Mouse (Mus musculus) midbrain, postnatal 0 days (tissue): ENCODE measurements around the gene Tspan14. TPM values are rescaled to one million over a fixed set of nuclear protein-coding genes. Genes with fewer than 3 reads are reported as not detected.

Experiments
- ATAC-seq: fragments of 200-750 bp; cut with Nextera tagmentation; 2 replicates; pipeline ENCODE4 v1.8.0; 2017; ENCODE audit warnings: moderate number of reproducible peaks, mild to moderate bottlenecking, moderate TSS enrichment, moderate library complexity; ENCODE audit not compliant: low FRiP score
- DNase-seq: peaks from one replicate; pipeline ENCODE4 v3.0.0-alpha.2; 2015; ENCODE audit warnings: low spot score
- H3K27ac ChIP-seq: fragments of 300-500 bp; sonication (generic); 2 replicates; pipeline ENCODE4 v1.5.1; 2014; ENCODE audit warnings: low read depth, mild to moderate bottlenecking, low read length, mixed read lengths
- H3K27me3 ChIP-seq: fragments of 300-500 bp; sonication (generic); 2 replicates; pipeline ENCODE4 v1.6.1; 2014; ENCODE audit warnings: low read length, control low read depth, mixed read lengths; ENCODE audit not compliant: insufficient read depth
- H3K36me3 ChIP-seq: fragments of 300-500 bp; sonication (generic); 2 replicates; pipeline ENCODE4 v1.6.1; 2014; ENCODE audit warnings: low read length, control low read depth, mixed read lengths; ENCODE audit not compliant: insufficient read depth
- H3K4me1 ChIP-seq: fragments of 300-500 bp; sonication (generic); 2 replicates; pipeline ENCODE4 v1.6.1; 2014; ENCODE audit warnings: mild to moderate bottlenecking, control low read depth, antibody characterized with exemption, low read length, mixed read lengths; ENCODE audit not compliant: insufficient read depth
- H3K4me2 ChIP-seq: fragments of 300-500 bp; sonication (generic); 2 replicates; pipeline ENCODE4 v1.6.1; 2014; ENCODE audit warnings: low read depth, mild to moderate bottlenecking, low read length, mixed read lengths; ENCODE audit not compliant: poor library complexity, severe bottlenecking
- H3K4me3 ChIP-seq: fragments of 300-500 bp; sonication (generic); 2 replicates; pipeline ENCODE4 v1.5.1; 2014; ENCODE audit warnings: low read depth, mild to moderate bottlenecking, low read length, moderate library complexity
- H3K9ac ChIP-seq: fragments of 300-500 bp; sonication (generic); replicated peaks from 2 replicates; pipeline ENCODE4 v1.6.1; 2014; ENCODE audit warnings: mild to moderate bottlenecking, low read length, moderate library complexity, mixed read lengths; ENCODE audit not compliant: poor library complexity, severe bottlenecking
- H3K9me3 ChIP-seq: fragments of 300-500 bp; sonication (generic); 2 replicates; pipeline ENCODE4 v1.6.1; 2016; ENCODE audit warnings: low read length, control low read depth
- CTCF ChIP-seq: IDR thresholded peaks from 2 replicates; pipeline ENCODE4 v1.5.1; 2016; ENCODE audit warnings: antibody characterized with exemption, mild to moderate bottlenecking
- WGBS: fragments of 180-500 bp; shearing (Covaris S2); extraction: QIAGEN DNeasy Blood & Tissue Kit; methylation state at CpG from one replicate; pipeline ENCODE4 v1.1.7; 2014; 5-methylcytosine and 5-hydroxymethylcytosine counted together
- polyA plus RNA-seq: library from polyadenylated mRNA; unstranded; fragments of >200 nt; fragmentation: Nextera tagmentation; extraction: Ambion mirVana; gene quantifications from 2 replicates; pipeline ENCODE4 v1.2.1, GENCODE M21; 2015
- total RNA-seq: library from RNA; depleted of rRNA; stranded (reverse); fragments of >200 nt; gene quantifications from 2 replicates; pipeline ENCODE4 v1.2.3, GENCODE M21; 2014

Gene Tspan14
- total and polyA plus RNA-seq, 2 experiments from 2014 or later, result 28.3 to 31.2 TPM

DNA sequence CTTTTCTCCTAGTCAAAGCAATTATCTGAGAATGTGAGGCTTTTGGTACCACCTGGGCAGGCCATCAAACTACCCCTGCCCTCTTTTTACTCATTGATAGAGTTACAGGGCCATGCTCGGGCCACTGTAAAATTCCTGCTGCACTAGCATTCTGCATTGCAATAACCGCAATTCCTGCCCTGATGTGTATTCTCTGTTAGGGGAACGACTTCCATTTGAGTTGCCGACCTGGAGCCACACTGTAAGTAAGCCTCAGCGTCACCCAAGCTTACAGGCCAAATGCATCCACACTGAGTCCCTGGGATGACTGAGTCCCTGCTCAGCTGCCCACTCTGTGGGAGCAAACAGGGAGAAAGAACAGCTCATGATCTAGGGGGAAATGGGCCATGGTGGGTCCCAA, 35.0 kb upstream of the Tspan14 start:
- H3K27me3 ChIP-seq, result no peaks in the 10 kb centered on the region
- no peaks in the 10 kb centered on the region for H3K9me3 ChIP-seq
- TF ChIP-seq CTCF, result no peak
- H3K9ac ChIP-seq, result no peak overlapping the region
- no peak overlapping the region for H3K27ac ChIP-seq
- 0 out of 2 replicates have a peak, but pooled peaks cover 3% of the 10 kb centered on the region for H3K4me1 ChIP-seq
- H3K4me2 ChIP-seq, result no peak overlapping the region
- no peak for ATAC-seq
- peaks cover 33% of the 10 kb centered on the region for H3K36me3 ChIP-seq
- no peak overlapping the region for H3K4me3 ChIP-seq
- WGBS, result 91% methylated on average over 5 of the region's 5 CpGs
- no peak for DNase-seq

DNA sequence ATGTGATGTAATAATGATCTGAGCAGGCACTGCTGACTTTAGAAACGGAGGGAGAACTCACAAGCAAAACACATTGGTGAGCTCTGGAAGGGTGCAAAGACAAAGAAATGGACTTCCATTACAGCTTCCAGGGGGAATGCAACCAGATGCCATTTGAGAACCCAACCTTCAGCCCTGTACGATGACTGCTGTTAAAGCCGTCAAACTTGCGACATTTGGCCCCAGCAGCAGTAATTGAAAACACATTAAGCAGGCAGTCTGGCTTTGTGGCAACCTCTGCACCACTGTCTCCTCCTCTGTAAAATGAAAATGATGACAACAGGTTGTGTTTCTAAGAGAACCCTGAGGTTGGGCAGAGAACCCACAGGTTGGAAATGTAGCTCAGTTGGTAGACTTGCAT, 34.2 kb upstream of the Tspan14 start:
- TF ChIP-seq CTCF, result no peak
- Histone ChIP-seq H3K9me3 (no peaks in the 10 kb centered on the region), H3K9ac (no peak overlapping the region), H3K36me3 (peaks cover 33% of the 10 kb centered on the region), H3K4me2 (no peak overlapping the region), H3K27ac (no peak overlapping the region), H3K27me3 (no peaks in the 10 kb centered on the region), H3K4me1 (0 out of 2 replicates have a peak, but pooled peaks cover 3% of the 10 kb centered on the region), H3K4me3 (no peak overlapping the region)
- DNase-seq (no peak), ATAC-seq (no peak)
- WGBS, result 86% methylated on average over 4 of the region's 4 CpGs

DNA sequence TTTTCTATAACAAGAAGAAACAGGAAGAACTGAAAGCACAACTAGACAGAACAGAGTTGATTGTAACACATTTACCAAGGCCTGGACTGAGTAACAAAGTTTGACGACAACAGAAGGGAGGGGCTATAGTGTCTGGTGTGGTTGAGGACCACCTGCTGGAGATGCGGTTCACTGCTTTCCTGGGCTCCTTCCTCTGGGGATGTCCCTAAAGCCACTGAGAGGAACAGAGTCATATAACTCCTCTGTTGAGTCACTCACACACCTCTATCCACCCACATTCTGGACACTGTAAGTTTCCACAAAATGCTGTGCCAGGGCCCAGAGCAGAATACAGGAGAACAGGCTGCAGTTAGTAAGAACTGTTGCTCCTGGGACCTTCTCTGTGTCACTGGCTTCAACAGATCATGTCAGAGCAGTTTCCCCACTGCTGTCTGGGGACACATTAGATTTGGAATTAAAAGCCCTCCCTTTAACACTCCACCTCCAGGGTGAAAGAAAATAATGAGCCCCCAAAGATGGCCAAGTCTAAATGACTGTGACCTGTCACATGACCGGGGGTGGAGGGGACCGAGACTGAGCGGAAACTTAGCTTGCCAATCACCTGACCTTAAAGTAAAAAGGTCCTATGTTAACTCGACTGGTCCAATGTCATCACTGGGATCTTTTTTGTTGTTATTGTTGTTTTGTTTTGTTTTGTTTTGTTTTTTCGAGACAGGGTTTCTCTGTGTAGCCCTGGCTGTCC, 33.5 kb upstream of the Tspan14 start:
- DNase-seq, result no peak
- H3K4me2 ChIP-seq, result no peak overlapping the region
- no peak for ATAC-seq
- WGBS, result 87% methylated on average over 7 of the region's 7 CpGs
- H3K4me1 ChIP-seq, result 0 out of 2 replicates have a peak, but pooled peaks cover 3% of the 10 kb centered on the region
- H3K27me3 ChIP-seq, result no peaks in the 10 kb centered on the region
- H3K27ac ChIP-seq, result no peak overlapping the region
- TF ChIP-seq CTCF, result no peak
- no peak overlapping the region for H3K9ac ChIP-seq
- H3K9me3 ChIP-seq, result no peaks in the 10 kb centered on the region
- peaks cover 33% of the 10 kb centered on the region for H3K36me3 ChIP-seq
- H3K4me3 ChIP-seq, result no peak overlapping the region

DNA sequence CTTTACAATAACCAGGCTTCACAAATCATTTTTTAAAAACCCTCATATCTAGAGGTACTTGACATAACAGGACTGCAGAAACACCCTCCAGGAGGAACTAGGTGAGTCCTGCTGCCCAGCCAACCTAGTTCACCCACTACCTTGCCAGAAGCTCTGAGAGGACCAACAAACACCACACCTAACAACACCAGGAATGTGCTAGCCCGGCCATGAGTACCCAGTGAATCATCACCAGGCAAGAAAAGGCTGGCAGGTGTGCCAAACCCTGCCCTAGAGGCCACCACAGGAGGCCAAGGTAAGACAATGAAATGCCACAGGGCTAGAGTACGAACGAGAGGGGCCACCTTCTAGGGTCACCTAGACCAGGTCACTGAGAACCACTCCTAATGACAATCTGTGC, 29.6 kb upstream of the Tspan14 start:
- ATAC-seq, result no peak
- TF ChIP-seq CTCF, result no peak
- Histone ChIP-seq H3K4me1 (no peaks in the 10 kb centered on the region), H3K9me3 (no peaks in the 10 kb centered on the region), H3K4me2 (no peak overlapping the region), H3K27ac (no peak overlapping the region), H3K27me3 (no peaks in the 10 kb centered on the region), H3K36me3 (peaks cover 27% of the 10 kb centered on the region), H3K9ac (no peak overlapping the region), H3K4me3 (no peak overlapping the region)
- 82% methylated on average over 3 of the region's 3 CpGs for WGBS
- no peak for DNase-seq

DNA sequence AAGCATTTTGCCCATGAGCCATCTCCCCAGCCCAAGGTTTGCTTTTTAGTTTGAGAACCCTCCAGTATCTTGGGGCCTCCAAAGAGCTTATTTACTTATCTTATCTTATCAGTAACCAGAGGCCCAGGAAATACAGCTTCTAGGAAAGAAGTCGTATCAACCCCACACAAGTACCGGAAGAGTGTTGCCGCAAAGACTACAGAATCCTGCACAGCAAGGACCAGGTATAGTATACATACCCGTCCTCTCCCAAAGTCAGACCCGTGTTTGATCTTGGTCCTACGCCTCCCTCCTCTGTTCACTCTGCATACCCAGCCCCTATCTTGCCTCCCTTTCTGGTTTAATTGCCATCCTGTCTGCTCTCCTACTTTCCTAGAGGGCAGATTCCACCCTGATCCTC, 25.9 kb upstream of the Tspan14 start:
- Histone ChIP-seq H3K9ac (no peak overlapping the region), H3K27me3 (no peaks in the 10 kb centered on the region), H3K27ac (no peak overlapping the region), H3K4me2 (no peak overlapping the region), H3K9me3 (no peaks in the 10 kb centered on the region), H3K36me3 (peaks cover 5% of the 10 kb centered on the region; the same call in 1 of the 2 replicates), H3K4me1 (no peaks in the 10 kb centered on the region), H3K4me3 (no peak overlapping the region)
- no peak for ATAC-seq
- DNase-seq, result no peak
- 89% methylated on average over 6 of the region's 6 CpGs for WGBS
- TF ChIP-seq CTCF, result no peak

DNA sequence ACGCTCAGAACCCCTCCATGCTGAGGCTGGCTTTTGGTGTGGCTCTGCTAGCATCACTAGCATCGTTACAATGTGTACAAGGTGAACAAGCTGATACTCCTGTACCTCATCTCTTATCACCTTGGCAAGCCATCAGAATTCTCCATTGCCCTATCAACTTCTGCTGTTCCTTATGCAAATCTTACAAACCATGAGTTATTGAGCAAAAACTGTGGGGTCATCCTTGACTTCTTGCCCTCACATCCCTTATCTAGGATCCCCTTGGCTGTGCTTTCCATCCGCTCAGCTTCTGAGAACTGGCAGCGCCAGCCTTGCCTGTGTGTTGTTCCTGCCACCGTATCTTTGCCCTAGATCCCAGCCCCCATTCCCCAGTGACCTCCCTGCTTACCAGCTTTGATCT, 22.2 kb upstream of the Tspan14 start:
- Histone ChIP-seq H3K9me3 (no peaks in the 10 kb centered on the region), H3K4me3 (no peak overlapping the region), H3K4me2 (no peak overlapping the region), H3K9ac (no peak overlapping the region), H3K4me1 (no peaks in the 10 kb centered on the region), H3K27ac (no peak overlapping the region), H3K27me3 (no peaks in the 10 kb centered on the region), H3K36me3 (no peaks in the 10 kb centered on the region)
- WGBS, result 94% methylated on average over 5 of the region's 5 CpGs
- TF ChIP-seq CTCF, result no peak
- no peak for ATAC-seq
- no peak for DNase-seq
